Mouse (Mus musculus): ENCODE results near the gene Gprc5b. TPM values are rescaled to one million over a fixed set of nuclear protein-coding genes. Genes with fewer than 3 reads are reported as not detected.

Gene Gprc5b
- total RNA-seq, 2 experiments from 2014 or later = 143 to 170 TPM

Other genes starting within 250 kb of the Gprc5b start
- 10 to 100 TPM; 12.1 to 33.9 TPM for gene Iqck, start 139.5 kb downstream of the Gprc5b start, total RNA-seq (2021)
- gene Knop1, start 139.0 kb downstream of the Gprc5b start, total RNA-seq (2021) = 10 to 100 TPM; 45.1 to 78.7 TPM
- not detected for gene Gpr139, start 189.4 kb upstream of the Gprc5b start, total RNA-seq (2021)

Measured in adrenal gland, adult 18-20 months (tissue).